Mouse (Mus musculus): ENCODE data around the gene Lce1e. TPM values are rescaled to one million over a fixed set of nuclear protein-coding genes. Genes with fewer than 3 reads are reported as not detected.

The Lce1e gene
- polyA plus RNA-seq, 1 experiment from 2014 or later, result not detected

DNA sequence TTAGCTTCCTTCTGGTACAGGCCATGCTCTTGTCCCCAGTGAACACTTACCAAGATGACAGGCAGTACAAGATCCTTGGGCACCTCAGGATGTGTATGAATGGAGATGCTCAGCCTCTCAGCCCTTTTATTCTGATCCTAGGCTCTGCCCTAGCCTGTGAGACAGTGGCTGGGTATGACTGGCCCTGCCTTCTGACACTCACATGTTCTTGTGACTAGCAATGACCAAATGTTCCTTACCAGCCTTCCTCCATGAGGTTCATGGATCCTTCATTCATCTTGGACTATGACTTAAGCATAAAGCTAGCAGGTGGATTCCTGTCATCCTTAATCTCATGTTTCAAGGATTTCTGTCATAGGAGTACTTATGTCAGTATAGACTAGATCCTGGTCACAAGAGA, 38.7 kb downstream of the Lce1e start, which contains the start of gene Lce1a2:
Lce1a2 (minus strand) TSS at position 101 of the 400 bp plus-strand sequence.
- no peak within 1 kb of the TSS for H3K9ac ChIP-seq (replicated peaks)
- H3K36me3 ChIP-seq, result no peaks in the 10 kb centered on the region
- H3K4me1 ChIP-seq (replicated peaks), result no peaks in the 10 kb centered on the region
- no peak within 1 kb of the TSS for H3K4me3 ChIP-seq (replicated peaks)
- H3K27ac ChIP-seq, result no peak within 1 kb of the TSS
- H3K9me3 ChIP-seq, result no peaks in the 10 kb centered on the region
- no peak within 1 kb of the TSS for H3K4me2 ChIP-seq
- ATAC-seq (ENCODE audit: insufficient number of reproducible peaks, insufficient read depth, low FRiP score, low TSS enrichment, low read depth), result no peak
- no peaks in the 10 kb centered on the region for H3K27me3 ChIP-seq

Other genes with a start within 250 kb of the Lce1e start
- not detected in 2 replicates for gene Sprr1a, start 223.2 kb downstream of the Lce1e start, polyA plus RNA-seq (2016; fragmentation: Nextera tagmentation; extraction: Ambion mirVana)
- gene Sprr4, start 208.6 kb downstream of the Lce1e start, polyA plus RNA-seq (2016; fragmentation: Nextera tagmentation; extraction: Ambion mirVana), result not detected in 2 replicates
- not detected in 2 replicates for gene 2310046K23Rik, start 174.6 kb downstream of the Lce1e start, polyA plus RNA-seq (2016; fragmentation: Nextera tagmentation; extraction: Ambion mirVana)
- 0.18 TPM in 1 of 2 replicates, not detected in the other for gene Ivl, start 135.3 kb downstream of the Lce1e start, polyA plus RNA-seq (2016; fragmentation: Nextera tagmentation; extraction: Ambion mirVana)
- not detected in 2 replicates for gene Smcp, start 120.1 kb downstream of the Lce1e start, polyA plus RNA-seq (2016; fragmentation: Nextera tagmentation; extraction: Ambion mirVana)
- not detected in 2 replicates for gene 2210017I01Rik, start 101.6 kb downstream of the Lce1e start, polyA plus RNA-seq (2016; fragmentation: Nextera tagmentation; extraction: Ambion mirVana)
- not detected in 2 replicates for gene Lce6a, start 87.4 kb downstream of the Lce1e start, polyA plus RNA-seq (2016; fragmentation: Nextera tagmentation; extraction: Ambion mirVana)
- gene Lce1a1, start 60.8 kb downstream of the Lce1e start, polyA plus RNA-seq (2016; fragmentation: Nextera tagmentation; extraction: Ambion mirVana), result not detected in 2 replicates
- not detected in 2 replicates for gene Lce1b, start 52.1 kb downstream of the Lce1e start, polyA plus RNA-seq (2016; fragmentation: Nextera tagmentation; extraction: Ambion mirVana)
- not detected in 2 replicates for gene Lce1a2, start 38.8 kb downstream of the Lce1e start, polyA plus RNA-seq (2016; fragmentation: Nextera tagmentation; extraction: Ambion mirVana)
- gene Lce1c, start 29.8 kb downstream of the Lce1e start, polyA plus RNA-seq (2016; fragmentation: Nextera tagmentation; extraction: Ambion mirVana), result not detected in 2 replicates
- not detected in 2 replicates for gene Lce1d, start 21.9 kb downstream of the Lce1e start, polyA plus RNA-seq (2016; fragmentation: Nextera tagmentation; extraction: Ambion mirVana)
- not detected in 2 replicates for gene Lce1f, start 11.3 kb upstream of the Lce1e start, polyA plus RNA-seq (2016; fragmentation: Nextera tagmentation; extraction: Ambion mirVana)
- gene Gm38119, start 30.0 kb upstream of the Lce1e start, polyA plus RNA-seq (2016; fragmentation: Nextera tagmentation; extraction: Ambion mirVana), result not detected in 2 replicates
- not detected in 2 replicates for gene Lce1g, start 43.3 kb upstream of the Lce1e start, polyA plus RNA-seq (2016; fragmentation: Nextera tagmentation; extraction: Ambion mirVana)
- gene Lce1h, start 56.0 kb upstream of the Lce1e start, polyA plus RNA-seq (2016; fragmentation: Nextera tagmentation; extraction: Ambion mirVana), result not detected in 2 replicates
- not detected in 2 replicates for gene Lce1i, start 69.8 kb upstream of the Lce1e start, polyA plus RNA-seq (2016; fragmentation: Nextera tagmentation; extraction: Ambion mirVana)
- not detected in 2 replicates for gene Lce1j, start 81.4 kb upstream of the Lce1e start, polyA plus RNA-seq (2016; fragmentation: Nextera tagmentation; extraction: Ambion mirVana)
- gene Lce1k, start 98.8 kb upstream of the Lce1e start, polyA plus RNA-seq (2016; fragmentation: Nextera tagmentation; extraction: Ambion mirVana), result not detected in 2 replicates
- gene Kprp, start 118.2 kb upstream of the Lce1e start, polyA plus RNA-seq (2016; fragmentation: Nextera tagmentation; extraction: Ambion mirVana), result not detected in 2 replicates
- not detected in 2 replicates for gene Lce1l, start 142.2 kb upstream of the Lce1e start, polyA plus RNA-seq (2016; fragmentation: Nextera tagmentation; extraction: Ambion mirVana)
- gene 2310050C09Rik, start 161.1 kb upstream of the Lce1e start, polyA plus RNA-seq (2016; fragmentation: Nextera tagmentation; extraction: Ambion mirVana), result not detected in 2 replicates
- not detected in 2 replicates for gene Lce3a, start 217.2 kb upstream of the Lce1e start, polyA plus RNA-seq (2016; fragmentation: Nextera tagmentation; extraction: Ambion mirVana)
- not detected in 2 replicates for gene Lce3b, start 223.9 kb upstream of the Lce1e start, polyA plus RNA-seq (2016; fragmentation: Nextera tagmentation; extraction: Ambion mirVana)
- not detected in 2 replicates for gene Lce3c, start 235.4 kb upstream of the Lce1e start, polyA plus RNA-seq (2016; fragmentation: Nextera tagmentation; extraction: Ambion mirVana)
- gene Lce3d, start 248.3 kb upstream of the Lce1e start, polyA plus RNA-seq (2016; fragmentation: Nextera tagmentation; extraction: Ambion mirVana), result not detected in 2 replicates

Measured in limb, embryonic 12.5 days (tissue).